Mouse (Mus musculus) C2C12 (cell line): ENCODE data around the gene Trp53tg5. TPM values are rescaled to one million over a fixed set of nuclear protein-coding genes. Genes with fewer than 3 reads are reported as not detected.

ENCODE experiments used
- H3K27me3 ChIP-seq: one replicate; pipeline ENCODE4 v1.6.1; 2011; ENCODE audit not compliant: control insufficient read depth, insufficient read depth, insufficient read length
- H3K36me3 ChIP-seq: one replicate; pipeline ENCODE4 v1.6.1; 2011; ENCODE audit not compliant: control insufficient read depth, insufficient read depth
- H3K4me3 ChIP-seq: one replicate; pipeline ENCODE4 v1.5.1; 2011; ENCODE audit warnings: mild to moderate bottlenecking, control low read depth; ENCODE audit not compliant: poor library complexity, insufficient read depth, severe bottlenecking
- H3K79me2 ChIP-seq: one replicate; pipeline ENCODE4 v1.6.1; 2011; ENCODE audit not compliant: control insufficient read depth, insufficient read depth
- H3K79me3 ChIP-seq: one replicate; pipeline ENCODE4 v1.6.1; 2011; ENCODE audit warnings: low read depth, control low read depth
- H3ac ChIP-seq: one replicate; pipeline ENCODE3; 2011; ENCODE audit warnings: low read depth; ENCODE audit not compliant: control insufficient read depth, insufficient read length
- CEBPB ChIP-seq: IDR thresholded peaks from one replicate; pipeline ENCODE4 v1.6.1; 2011; ENCODE audit warnings: low read depth, mild to moderate bottlenecking, control low read depth, moderate library complexity
- CTCF ChIP-seq: IDR thresholded peaks from one replicate; pipeline ENCODE4 v1.5.1; 2011; ENCODE audit not compliant: control insufficient read depth, insufficient read depth, insufficient read length
- FOSL1 ChIP-seq: IDR thresholded peaks from one replicate; pipeline ENCODE4 v1.8.0; 2011; ENCODE audit warnings: mild to moderate bottlenecking, low read length; ENCODE audit not compliant: poor library complexity, insufficient read depth, severe bottlenecking
- MAX ChIP-seq: IDR thresholded peaks from one replicate; pipeline ENCODE4 v1.6.1; 2011; ENCODE audit warnings: mild to moderate bottlenecking, control low read depth
- MYOD1 ChIP-seq: IDR thresholded peaks from one replicate; pipeline ENCODE4 v1.6.1; 2011; ENCODE audit warnings: low read depth; ENCODE audit not compliant: control insufficient read depth, insufficient read length
- MYOG ChIP-seq: IDR thresholded peaks from one replicate; pipeline ENCODE4 v1.6.1; 2011; ENCODE audit not compliant: control insufficient read depth, insufficient read length; ENCODE audit errors: extremely low read depth
- USF1 ChIP-seq: IDR thresholded peaks from one replicate; pipeline ENCODE4 v1.6.1; 2011; ENCODE audit warnings: low read depth, mild to moderate bottlenecking, control low read depth, moderate library complexity
- polyA plus RNA-seq: library from polyadenylated mRNA; unstranded; fragments of >200 nt; fragmentation: generic; extraction: Trizol; gene quantifications from one replicate; pipeline ENCODE4 v1.2.1, GENCODE M21; 2012; ENCODE audit warnings: missing spikeins

The Trp53tg5 gene
- polyA plus RNA-seq, 1 experiment = not detected

GRCm38 (mm10) chr2:164517485-164518221 lies 44.1 kb upstream of the Trp53tg5 start:
- peak overlapping the region; percentile 30 for H3ac ChIP-seq
- H3K79me3 ChIP-seq = no peaks in the 10 kb centered on the region
- no peaks in the 10 kb centered on the region for H3K79me2 ChIP-seq
- no peak overlapping the region for H3K4me3 ChIP-seq
- TF ChIP-seq MAX (no peak), MYOG (no peak), USF1 (no peak), MYOD1 (no peak), CEBPB (no peak), CTCF (peak; percentile 44)
- no peaks in the 10 kb centered on the region for H3K27me3 ChIP-seq
- H3K36me3 ChIP-seq = no peaks in the 10 kb centered on the region

- Histone ChIP-seq H3K27me3 (no peaks in the 10 kb centered on the region), H3K79me3 (no peaks in the 10 kb centered on the region), H3K36me3 (no peaks in the 10 kb centered on the region), H3ac (no peak overlapping the region), H3K79me2 (no peaks in the 10 kb centered on the region), H3K4me3 (no peak overlapping the region)
- TF ChIP-seq USF1 = no peak
- TF ChIP-seq MYOD1 = no peak
- TF ChIP-seq MYOG = no peak
- no peak for TF ChIP-seq CTCF
- no peak for TF ChIP-seq CEBPB
- TF ChIP-seq FOSL1 = no peak
- no peak for TF ChIP-seq MAX
Observed at GRCm38 (mm10) chr2:164516592-164516991, 43.1 kb upstream of the Trp53tg5 start.

- no peaks in the 10 kb centered on the region for H3K79me3 ChIP-seq
- no peak overlapping the region for H3ac ChIP-seq
- no peaks in the 10 kb centered on the region for H3K79me2 ChIP-seq
- TF ChIP-seq CEBPB (no peak), MYOD1 (no peak), MAX (no peak), FOSL1 (no peak), MYOG (no peak), USF1 (no peak), CTCF (no peak)
- H3K36me3 ChIP-seq = no peaks in the 10 kb centered on the region
- H3K27me3 ChIP-seq = no peaks in the 10 kb centered on the region
- no peak overlapping the region for H3K4me3 ChIP-seq
Observed at GRCm38 (mm10) chr2:164515897-164516296, 42.4 kb upstream of the Trp53tg5 start.

GRCm38 (mm10) chr2:164514916-164515315 lies 41.4 kb upstream of the Trp53tg5 start:
- Histone ChIP-seq H3K4me3 (no peak overlapping the region), H3K36me3 (peaks cover 8% of the 10 kb centered on the region), H3K79me2 (no peaks in the 10 kb centered on the region), H3ac (no peak overlapping the region), H3K79me3 (no peaks in the 10 kb centered on the region), H3K27me3 (no peaks in the 10 kb centered on the region)
- TF ChIP-seq USF1 = no peak
- TF ChIP-seq CTCF = no peak
- TF ChIP-seq MYOG = no peak
- no peak for TF ChIP-seq CEBPB
- TF ChIP-seq MYOD1 = no peak
- TF ChIP-seq MAX = no peak
- no peak for TF ChIP-seq FOSL1

- Histone ChIP-seq H3K36me3 (peaks cover 16% of the 10 kb centered on the region), H3K79me3 (no peaks in the 10 kb centered on the region), H3K27me3 (no peaks in the 10 kb centered on the region), H3K4me3 (no peak overlapping the region), H3K79me2 (no peaks in the 10 kb centered on the region), H3ac (peak overlapping the region; percentile 32)
- peak; percentile 98 for TF ChIP-seq MAX
- peak; percentile 62 for TF ChIP-seq MYOD1
- peak; percentile 57 for TF ChIP-seq USF1
- TF ChIP-seq CTCF = no peak
Observed at GRCm38 (mm10) chr2:164513389-164513788, 39.9 kb upstream of the Trp53tg5 start.
